Mouse (Mus musculus) spleen, adult 12 weeks (tissue): Measurements from ENCODE around the gene Tdg.
"Not testable (repeated sequence)": the region's sequence is repeated elsewhere in the genome, so short reads cannot be mapped to it uniquely, and the experiment has no call there.

Experiments used
- DNase-seq: peaks from one replicate; pipeline ENCODE4 v3.0.0; 2022; ENCODE audit warnings: low spot score

The Tdg gene

GRCm38 (mm10) chr10:82629586-82630255 is at the start of gene Tdg:
TSS of gene Tdg (plus strand) at chr10:82629828.
- DNase-seq: peak; percentile 82

DNA sequence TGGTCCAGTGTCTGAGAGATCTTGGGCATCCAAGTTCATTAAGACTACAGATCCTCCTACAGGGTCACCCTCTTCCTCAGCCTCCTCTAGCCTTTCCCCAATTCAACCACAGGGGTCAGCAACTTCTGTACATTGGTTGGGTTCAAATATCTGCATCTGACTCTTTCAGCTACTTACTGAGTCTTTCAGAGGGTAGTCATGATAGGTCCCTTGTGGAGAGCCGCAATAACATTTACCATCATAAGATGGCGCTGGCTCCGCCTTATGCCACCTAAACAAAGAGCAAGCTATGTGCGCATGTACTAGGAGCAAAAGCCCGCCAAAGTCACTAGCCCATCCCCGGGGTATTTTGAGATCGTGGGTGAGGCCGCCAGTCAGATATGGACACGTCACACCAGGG is 40.0 kb upstream of the Tdg start:
- not testable (repeated sequence) for DNase-seq

GRCm38 (mm10) chr10:82594421-82594820 is 35.2 kb upstream of the Tdg start:
- DNase-seq: not testable (repeated sequence)

DNA sequence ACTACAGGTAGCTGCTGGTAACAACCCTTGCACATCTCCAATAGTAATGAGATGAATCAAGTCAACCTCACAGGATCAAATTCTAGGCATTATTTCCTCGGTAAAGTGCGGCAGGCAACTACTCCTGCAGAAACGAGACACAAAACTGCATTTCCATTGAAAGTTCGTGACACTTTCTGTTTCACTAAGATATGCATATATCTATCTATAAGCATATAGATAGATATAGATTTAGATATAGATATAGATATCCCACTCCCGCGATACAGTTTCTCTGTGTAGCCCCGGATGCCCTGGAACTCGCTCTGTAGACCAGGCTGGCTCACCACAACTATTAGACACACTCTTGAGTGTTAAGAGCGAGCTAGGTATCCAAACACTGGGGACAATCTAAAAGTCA is 7.4 kb upstream of the Tdg start:
- DNase-seq: no peak

- DNase-seq: peak; percentile 51
Observed at GRCm38 (mm10) chr10:82622671-82623552, 6.7 kb upstream of the Tdg start, which contains the start of gene 1190007I07Rik. TSS of gene 1190007I07Rik (minus strand) at chr10:82623228.

DNA sequence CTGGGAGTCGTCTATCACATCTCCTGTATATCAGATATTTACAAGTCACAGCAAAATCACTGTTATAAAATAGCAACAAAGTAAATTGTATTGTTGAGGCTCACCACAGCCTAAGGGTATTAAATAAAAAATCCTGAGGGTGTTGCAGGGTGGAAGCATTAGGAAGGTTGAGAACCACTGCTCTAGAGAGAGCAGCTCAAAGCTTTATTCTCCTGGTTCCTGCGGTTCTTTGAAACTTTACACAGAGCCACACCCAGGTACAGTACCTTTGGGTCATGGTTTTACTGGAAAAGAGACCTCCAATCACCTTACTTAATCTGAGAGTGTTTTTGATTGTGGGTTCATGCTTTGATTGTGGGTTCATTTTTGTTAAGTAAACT is 6.1 kb upstream of the Tdg start:
- DNase-seq: not testable (repeated sequence)

DNA sequence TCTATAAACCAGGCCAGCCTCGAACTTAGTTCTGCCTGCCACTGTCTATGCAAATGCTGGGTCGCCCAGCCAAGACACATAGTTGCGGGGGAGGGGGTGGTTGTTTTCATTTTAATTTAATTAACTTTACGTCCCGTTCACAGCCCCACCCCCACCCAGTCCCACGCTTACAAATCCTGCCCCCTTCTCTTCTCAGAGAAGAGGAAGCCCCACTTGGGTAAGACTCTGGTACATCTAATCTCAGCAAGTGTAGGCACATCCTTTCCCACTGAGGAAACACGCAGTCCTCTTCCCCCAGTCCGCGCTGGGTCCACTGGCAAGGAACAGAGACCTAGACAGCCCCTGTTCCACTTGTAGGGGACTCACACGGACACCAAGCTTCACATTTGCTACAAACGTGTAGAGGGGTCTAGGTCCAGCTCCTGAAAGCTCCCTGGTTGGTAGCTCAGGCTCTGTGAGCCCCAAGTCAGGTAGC is 480 bp upstream of the Tdg start:
- DNase-seq: no peak

DNA sequence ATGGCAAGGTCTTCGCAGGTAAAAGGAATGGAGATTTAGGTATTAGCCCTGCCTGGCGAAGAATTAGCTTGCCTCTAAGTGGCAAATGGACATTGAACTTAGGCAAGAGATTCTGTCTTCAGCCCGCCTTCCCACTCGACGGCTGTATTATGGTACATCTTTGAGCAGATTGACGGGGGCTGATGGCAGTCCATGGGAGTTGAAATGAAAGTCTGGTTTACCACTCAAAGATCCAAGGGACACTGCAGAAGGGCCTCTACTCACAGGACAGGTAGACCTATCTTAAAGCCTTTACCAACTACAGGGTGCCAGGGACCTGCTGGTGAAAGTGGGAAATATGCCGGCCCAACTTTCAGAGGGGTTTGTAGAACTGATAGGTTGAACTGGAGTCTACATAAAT is 869 bp downstream of the Tdg start:
- DNase-seq: no peak

DNA sequence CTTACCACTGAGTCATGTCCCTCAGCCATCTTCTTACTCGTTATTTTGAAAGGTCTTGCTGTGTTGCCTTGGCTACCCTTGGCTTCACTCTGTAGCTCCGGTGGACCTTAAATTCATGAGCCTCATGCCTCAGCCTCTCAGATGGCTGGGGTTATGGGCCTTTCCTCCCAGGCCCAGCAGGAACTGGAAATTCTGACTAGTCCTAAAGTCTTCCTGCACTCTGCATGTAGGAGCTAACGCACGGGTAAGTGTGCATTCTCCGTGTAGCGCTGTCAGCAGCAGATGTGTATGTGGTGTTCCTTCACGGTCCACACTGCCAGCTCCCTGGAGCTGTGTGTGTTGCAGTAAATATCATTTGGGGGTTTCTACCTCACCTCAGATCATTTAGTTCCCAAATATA is 1.5 kb downstream of the Tdg start:
- DNase-seq: no peak

DNA sequence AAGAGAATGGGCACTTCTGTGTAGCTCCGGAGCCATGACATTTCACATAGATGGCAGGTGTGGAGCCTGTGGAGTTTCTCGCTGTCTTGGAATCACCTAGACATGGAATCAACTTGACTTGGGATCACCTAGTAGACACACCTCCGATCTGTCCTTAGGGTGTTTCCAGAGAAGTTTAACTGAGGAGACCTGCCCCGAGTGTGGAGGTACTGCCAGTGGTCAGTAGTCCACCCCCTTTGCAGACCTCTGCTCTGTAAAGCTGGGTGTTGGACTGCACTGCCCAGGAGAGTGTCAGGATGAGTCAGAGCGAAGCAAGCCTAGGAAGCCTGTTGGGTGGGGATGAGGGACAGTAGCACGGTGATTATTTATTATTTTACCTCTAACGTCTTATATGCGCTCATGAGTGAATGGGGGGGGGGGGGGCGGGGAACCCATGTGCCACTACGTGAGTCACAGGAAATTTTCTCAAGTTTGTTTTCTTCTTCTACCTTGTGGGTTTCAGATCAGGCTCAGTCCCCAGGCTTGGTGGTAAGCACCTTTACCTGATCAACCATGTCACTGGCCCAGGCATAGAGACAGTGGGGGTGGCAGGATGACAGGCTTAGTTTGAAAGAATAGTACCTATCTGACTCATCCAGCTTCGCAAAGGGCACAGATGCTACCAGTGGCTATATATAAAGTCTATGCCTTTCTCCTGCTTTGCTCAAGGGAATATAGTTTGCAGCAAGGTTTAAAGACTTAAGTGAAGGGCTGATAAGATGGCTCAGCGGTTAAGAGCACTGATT is 3.1 kb downstream of the Tdg start:
- no peak for DNase-seq

- no peak for DNase-seq
Observed at GRCm38 (mm10) chr10:82634348-82634747, 4.7 kb downstream of the Tdg start.

- DNase-seq: no peak
Observed at GRCm38 (mm10) chr10:82636321-82636720, 6.7 kb downstream of the Tdg start.

DNA sequence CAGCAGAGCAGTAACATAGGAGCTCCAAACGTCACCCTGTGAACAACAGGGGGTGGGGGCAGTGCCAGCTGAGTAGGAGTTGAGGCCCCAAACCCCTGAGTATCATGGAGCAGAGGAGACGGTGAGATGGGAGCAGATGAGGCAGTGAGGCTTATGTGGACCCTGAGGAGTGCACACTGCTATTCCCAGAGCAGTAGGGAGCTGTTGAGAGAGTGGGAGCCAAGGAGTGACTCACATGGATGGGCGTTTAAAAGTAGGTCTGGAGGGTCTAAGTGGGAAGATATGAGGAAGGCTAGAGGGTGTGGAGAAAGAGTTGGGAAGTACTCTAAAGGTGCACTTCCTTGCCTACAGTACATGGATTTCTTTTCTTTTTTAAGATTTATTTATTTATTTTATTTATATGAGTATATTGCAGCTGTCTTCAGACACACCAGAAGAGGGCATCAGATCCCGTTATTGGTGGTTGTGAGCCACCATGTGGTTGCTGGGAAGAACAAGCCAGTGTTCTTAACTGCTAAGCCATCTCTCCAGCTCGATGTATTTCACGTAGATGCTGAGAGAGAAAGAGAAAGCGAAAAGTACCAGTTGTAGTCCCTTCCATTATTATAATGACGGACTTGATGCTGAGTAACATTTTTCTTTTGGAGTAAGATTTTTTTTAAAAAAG is 9.5 kb downstream of the Tdg start:
- no peak for DNase-seq

- no peak for DNase-seq
Observed at GRCm38 (mm10) chr10:82641481-82641880, 11.9 kb downstream of the Tdg start.

- no peak for DNase-seq
Observed at GRCm38 (mm10) chr10:82646083-82646482, 16.5 kb downstream of the Tdg start.

DNA sequence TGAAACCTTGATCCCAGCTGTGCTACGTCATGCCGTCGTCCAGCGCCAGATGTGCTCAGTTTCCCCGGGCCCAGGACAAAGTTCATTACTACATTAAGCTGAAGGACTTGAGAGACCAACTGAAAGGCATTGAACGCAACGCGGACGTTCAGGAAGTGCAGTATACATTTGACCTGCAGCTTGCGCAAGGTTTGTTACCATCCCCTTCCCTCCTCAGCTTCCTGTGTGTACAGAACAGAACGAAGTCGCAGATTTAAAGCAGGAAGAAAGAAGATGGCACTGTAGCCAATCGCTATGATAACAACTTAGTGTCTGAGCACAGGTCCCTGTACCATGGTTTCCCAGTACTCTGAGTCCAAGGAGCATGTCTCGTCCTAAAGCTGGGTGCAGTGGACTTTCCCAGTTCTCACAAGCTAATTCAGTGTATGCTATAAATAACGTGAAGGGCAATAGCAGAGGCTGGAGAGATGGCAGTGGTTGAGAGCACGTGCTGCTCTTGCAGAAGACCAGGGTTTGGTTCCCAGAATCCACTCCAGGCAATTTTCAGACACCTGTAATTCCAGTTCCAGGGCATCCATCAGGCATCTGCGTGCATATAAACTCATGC is 17.7 kb downstream of the Tdg start:
- no peak for DNase-seq

DNA sequence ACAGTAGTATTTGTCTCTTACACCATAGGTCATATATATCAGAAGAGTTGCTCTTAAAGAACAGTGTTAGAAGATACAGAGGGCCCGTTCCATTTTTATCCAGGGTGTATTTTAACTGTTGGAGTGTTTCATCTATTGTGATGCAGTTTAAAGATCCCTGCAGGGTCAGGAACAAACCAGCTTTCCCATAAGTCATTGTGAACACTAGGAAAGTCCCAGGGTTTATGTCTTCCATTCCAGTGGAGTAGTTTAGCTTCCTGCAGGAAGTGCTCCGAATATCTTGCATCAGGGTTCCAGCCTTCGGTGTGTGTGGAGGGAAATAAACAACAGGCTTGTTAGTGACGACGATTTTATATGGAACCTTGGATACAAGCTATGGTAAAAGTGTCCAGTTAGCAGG is 21.6 kb downstream of the Tdg start:
- DNase-seq: no peak

GRCm38 (mm10) chr10:82652625-82653024 is 23.0 kb downstream of the Tdg start:
- no peak for DNase-seq

DNA sequence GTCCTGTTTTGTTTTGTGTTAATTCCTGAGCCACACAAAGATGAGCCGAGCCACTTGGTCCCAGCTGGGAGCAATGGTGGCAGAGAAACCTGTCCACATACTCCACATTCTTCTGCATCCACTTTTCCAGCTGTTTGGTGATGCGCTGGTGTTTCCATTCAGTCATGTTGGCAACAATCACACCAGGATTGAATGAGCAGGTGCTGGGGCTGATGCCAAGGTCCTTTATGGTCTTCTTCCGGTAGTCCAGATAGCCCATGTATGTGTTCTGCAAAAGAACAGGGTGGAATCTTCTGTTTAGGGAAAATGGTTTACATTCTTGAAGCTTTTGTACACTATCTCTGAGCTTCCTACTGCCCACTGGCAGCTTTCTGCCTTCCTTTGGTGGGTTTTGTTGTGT is 25.0 kb downstream of the Tdg start:
- DNase-seq: no peak

DNA sequence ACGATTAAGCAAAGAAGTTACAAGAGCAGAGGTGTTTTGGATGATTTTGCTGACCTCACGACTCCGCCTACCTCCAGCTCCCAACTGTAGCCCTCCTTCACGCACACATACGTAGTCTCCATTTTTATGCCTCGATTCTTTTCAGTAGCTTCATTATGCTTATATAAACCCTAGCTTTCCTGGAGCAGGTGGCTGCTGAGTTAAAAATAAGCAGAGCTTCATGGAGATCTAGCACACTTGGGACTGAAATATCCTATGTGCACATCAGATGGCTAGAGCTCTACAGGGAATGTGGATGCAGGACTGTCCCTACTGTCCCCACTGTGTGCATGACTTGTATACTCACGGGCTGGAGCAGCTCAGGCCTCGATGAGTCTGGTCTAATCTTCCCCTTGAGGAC is 32.2 kb downstream of the Tdg start:
- DNase-seq: no peak

DNA sequence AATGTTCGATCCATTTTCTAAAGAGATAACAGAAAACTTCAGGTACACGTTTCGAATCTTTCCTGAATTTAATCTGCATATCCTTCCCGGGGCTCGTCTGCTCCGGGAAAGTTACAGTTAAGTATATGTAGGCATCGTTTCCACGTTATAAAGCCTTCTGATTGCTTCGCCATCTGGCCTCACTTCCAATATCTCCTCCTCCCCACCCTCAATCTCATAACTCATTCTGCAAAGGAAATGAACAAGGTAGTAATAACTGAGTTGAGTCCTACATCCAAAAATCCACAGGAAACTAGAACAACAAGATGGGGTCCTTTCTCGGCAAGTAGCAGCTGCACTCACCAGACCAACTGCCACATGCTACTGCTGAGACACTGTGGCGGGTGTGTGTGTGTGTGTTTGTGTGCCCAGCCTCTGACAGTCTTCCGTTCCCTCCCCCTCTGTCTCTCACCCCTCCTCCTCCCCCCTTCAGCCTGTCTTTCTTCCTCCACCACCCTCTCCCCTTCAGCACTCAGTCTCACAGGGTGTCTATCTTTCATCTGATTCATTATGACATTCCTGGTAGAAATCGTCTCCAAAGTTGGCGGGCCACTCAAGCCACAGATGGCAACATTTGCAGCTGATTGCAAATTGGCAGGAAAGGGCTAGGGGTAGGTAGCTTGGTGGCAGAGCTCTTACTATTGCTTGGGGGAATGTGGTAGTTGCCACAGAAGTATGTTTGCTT is 32.8 kb downstream of the Tdg start:
- no peak for DNase-seq
